Mouse (Mus musculus): ENCODE measurements around the gene Tspan5.

DNA sequence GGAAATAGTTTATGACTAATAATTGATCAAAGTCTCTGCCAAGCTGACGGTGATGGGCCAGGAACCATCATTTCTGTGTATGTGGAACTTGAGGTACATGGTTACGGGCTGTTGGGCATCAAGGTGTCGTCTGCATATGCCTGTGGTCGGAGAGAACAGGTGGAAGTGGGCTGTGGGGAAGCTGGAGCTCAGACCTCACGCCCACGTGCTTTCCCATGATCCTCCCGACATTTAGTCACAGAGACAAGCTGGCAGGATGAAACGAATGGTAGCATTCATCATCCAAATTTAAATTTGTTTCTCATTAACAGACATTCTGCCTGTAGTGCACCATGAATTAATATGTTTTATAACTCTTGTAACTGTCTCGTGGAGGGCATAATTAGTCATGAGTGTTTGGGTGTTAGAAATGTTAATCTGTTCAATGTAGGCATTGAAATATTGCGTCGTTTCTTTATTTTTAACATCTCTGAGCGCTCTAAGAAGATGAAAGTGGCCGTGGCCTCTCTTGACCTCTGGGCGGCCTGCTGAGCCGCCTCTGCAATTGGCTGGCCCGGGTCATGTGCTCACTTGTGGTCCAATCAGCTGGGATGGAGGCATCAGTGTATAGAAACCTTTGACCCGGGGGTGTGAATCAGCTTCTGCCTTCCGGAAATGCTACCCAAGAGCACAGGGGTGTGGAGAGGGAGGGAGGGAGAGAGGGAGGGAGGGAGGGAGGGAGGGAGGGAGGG, 45.9 kb downstream of the Tspan5 start:
- TF ChIP-seq CTCF (IDR thresholded peaks at IDR 0.05; ENCODE audit: low read depth) (no peak), EP300 (IDR thresholded peaks at IDR 0.05; ENCODE audit: low read depth) (no peak)
